In genomic region chr10:41809771-41810563, GRCm38 (mm10) we compare ENCODE assay signal across 8 mouse cellular contexts. TPM values are rescaled to one million over a fixed set of nuclear protein-coding genes. Genes with fewer than 3 reads are reported as not detected.
A peak's percentile ranks its signal among the peaks of the same experiment; 100 is the strongest.
DNase-seq lines count a peak whose midpoint lies in the region; ATAC-seq and TF ChIP-seq lines count a peak whose summit lies in the region.

Gene Cep57l1 (minus strand): TSS chr10:41809871.
Gene Sesn1 (plus strand): TSS chr10:41809935.

- H3K9ac ChIP-seq in hindbrain, embryonic 14.5 days = peak within 1 kb of the TSS; percentile 85

- H3K27me3 ChIP-seq in Patski = no peaks in the 10 kb centered on the region
- H3K27me3 ChIP-seq in hindbrain, embryonic 14.5 days (ENCODE audit: control insufficient read depth, insufficient read depth, low read length) = no peaks in the 10 kb centered on the region

- peak within 1 kb of the TSS; percentile 93 for H3K27ac ChIP-seq in hindbrain, embryonic 14.5 days

- peaks cover 34% of the 10 kb centered on the region for H3K4me1 ChIP-seq in hindbrain, embryonic 14.5 days (replicated peaks; ENCODE audit: control insufficient read depth, insufficient read depth, low read length)

- ATAC-seq in Patski = peak; percentile 91
- peak; percentile 95 for ATAC-seq in hindbrain, embryonic 14.5 days (ENCODE audit: low FRiP score)

- no peak for TF ChIP-seq CTCF in Patski (IDR thresholded peaks at IDR 0.05)

- WGBS in hindbrain, embryonic 14.5 days = under 1% methylated on average over 69 of the region's 69 CpGs

- CTCF ChIA-PET in Patski (lab: Charles Lee) = interaction anchor here (1.2 kb wide), 1 partner anchor 21 kb away, joined by 4 read pairs; no protein-coding TSS in a partner anchor

- DNase-seq in Patski (ENCODE audit: low read depth, low spot score) = peak; percentile 80
- DNase-seq in cerebellum, postnatal 14 days = peak; percentile 94 to 96
- peak; percentile 79 to 89 for DNase-seq in frontal cortex, postnatal 25 days (ENCODE audit: low spot score in 2 of 2)
- peak; percentile 98 for DNase-seq in hindbrain, embryonic 14.5 days (ENCODE audit: low spot score)
- peak; percentile 87 to 89 for DNase-seq in layer of hippocampus, postnatal 36 days
- DNase-seq in lung, postnatal 36 days = peak; percentile 95
- peak; percentile 97 for DNase-seq in retina, postnatal 1 day
- peak; percentile 84 to 85 for DNase-seq in urinary bladder, adult 18-20 months (ENCODE audit: low spot score in 2 of 2)

- no peaks in the 10 kb centered on the region for H3K9me3 ChIP-seq in hindbrain, embryonic 14.5 days (ENCODE audit: control insufficient read depth, low read length)

- H3K4me3 ChIP-seq in hindbrain, embryonic 14.5 days (replicated peaks; ENCODE audit: low read length) = peak within 1 kb of the TSS; percentile 96

- POLR2A ChIA-PET in Patski (lab: Charles Lee) = no interaction called here

- H3K36me3 ChIP-seq in hindbrain, embryonic 14.5 days (replicated peaks; ENCODE audit: control insufficient read depth, insufficient read depth) = no peaks in the 10 kb centered on the region

- peak within 1 kb of the TSS; percentile 63 for H3K4me2 ChIP-seq in hindbrain, embryonic 14.5 days (replicated peaks)

- in situ Hi-C loops in Patski (cut with MboI; ENCODE audit: low pct_unique_long_range_greater_than_20kb) = loop anchor here (10.0 kb wide), 1 partner anchor 285 kb away; no protein-coding TSS in a partner anchor

RNA-seq across cellular contexts. Expression of gene Cep57l1, which starts in this region (rescaled TPM):
- 17.3 TPM for polyA plus RNA-seq in Patski (2021)
- polyA plus RNA-seq in hindbrain, embryonic 14.5 days (2014; fragmentation: Nextera tagmentation; extraction: Ambion mirVana) = 11.8 and 12.9 TPM in 2 replicates
- 1 to 10 TPM; 7.0 to 7.9 TPM for total RNA-seq in layer of hippocampus, postnatal 36 days (2021)

RNA-seq across cellular contexts. Expression of gene Sesn1, which starts in this region (rescaled TPM):
- 28.6 TPM for polyA plus RNA-seq in Patski (2021)
- 37.1 and 42.7 TPM in 2 replicates for polyA plus RNA-seq in hindbrain, embryonic 14.5 days (2014; fragmentation: Nextera tagmentation; extraction: Ambion mirVana)
- 10 to 100 TPM; 47.1 to 51.7 TPM for total RNA-seq in layer of hippocampus, postnatal 36 days (2021)

Comparison
In these comparisons a context has a peak if more than half of its experiments do, and no peak if none do; other contexts are left out.
1. Peak in every context shown above with its lines: DNase-seq, ATAC-seq, H3K4me3 ChIP-seq and H3K27ac ChIP-seq.